Mouse (Mus musculus): ENCODE data around the gene Ptprg. TPM values are rescaled to one million over a fixed set of nuclear protein-coding genes. Genes with fewer than 3 reads are reported as not detected.
A peak's percentile ranks its signal among the peaks of the same experiment; 100 is the strongest.

The Ptprg gene
- polyA plus RNA-seq, 1 experiment from 2014 or later, result 42.3 TPM

- ATAC-seq (ENCODE audit: low read depth), result no peak
- Histone ChIP-seq H3K9me3 (ENCODE audit: control insufficient read depth, low read length) (no peaks in the 10 kb centered on the region), H3K36me3 (ENCODE audit: control insufficient read depth, insufficient read depth, low read length) (no peaks in the 10 kb centered on the region), H3K27me3 (ENCODE audit: control insufficient read depth, insufficient read depth, low read length) (no peaks in the 10 kb centered on the region), H3K4me1 (ENCODE audit: control insufficient read depth, insufficient read depth, low read length) (peaks cover 8% of the 10 kb centered on the region), H3K9ac (replicated peaks; ENCODE audit: low read depth, low read length) (no peak overlapping the region), H3K27ac (ENCODE audit: low read depth, low read length) (no peak overlapping the region), H3K4me3 (ENCODE audit: low read depth, low read length) (no peak overlapping the region), H3K4me2 (ENCODE audit: low read depth, low read length) (no peak overlapping the region)
- 76% methylated on average over 4 of the region's 4 CpGs for WGBS
Observed at GRCm38 (mm10) chr14:11678201-11678600, 124.9 kb downstream of the Ptprg start.

- Histone ChIP-seq H3K27ac (ENCODE audit: low read depth, low read length) (no peak overlapping the region), H3K4me3 (ENCODE audit: low read depth, low read length) (no peak overlapping the region), H3K27me3 (ENCODE audit: control insufficient read depth, insufficient read depth, low read length) (no peaks in the 10 kb centered on the region), H3K36me3 (ENCODE audit: control insufficient read depth, insufficient read depth, low read length) (no peaks in the 10 kb centered on the region), H3K4me2 (ENCODE audit: low read depth, low read length) (no peak overlapping the region), H3K4me1 (ENCODE audit: control insufficient read depth, insufficient read depth, low read length) (peaks cover 21% of the 10 kb centered on the region), H3K9me3 (ENCODE audit: control insufficient read depth, low read length) (no peaks in the 10 kb centered on the region), H3K9ac (replicated peaks; ENCODE audit: low read depth, low read length) (no peak overlapping the region)
- ATAC-seq (ENCODE audit: low read depth), result no peak
- WGBS, result 80% methylated on average over 3 of the region's 3 CpGs
Observed at GRCm38 (mm10) chr14:11679741-11680140, 126.4 kb downstream of the Ptprg start.

DNA sequence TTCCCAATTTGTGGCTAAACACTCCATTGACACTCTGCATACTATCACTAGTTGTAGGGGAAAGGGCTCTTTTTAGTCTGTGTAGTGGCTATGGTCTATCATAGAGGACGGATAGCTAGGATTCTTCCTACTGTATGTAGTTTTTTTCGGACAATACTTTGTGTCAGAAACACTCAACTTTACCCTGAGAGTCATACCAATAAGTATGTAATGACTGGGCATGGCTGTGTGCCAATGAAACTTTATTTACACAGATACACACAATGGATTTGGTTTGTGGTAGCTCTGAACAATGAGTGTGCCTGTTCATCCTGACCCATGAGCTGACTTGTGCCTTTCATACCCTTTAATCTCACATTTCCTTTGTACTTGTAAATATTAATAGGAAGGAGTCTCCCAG, 127.3 kb downstream of the Ptprg start:
- 78% methylated on average over 2 of the region's 2 CpGs for whole genome bisulfite sequencing
- Histone ChIP-seq H3K9me3 (ENCODE audit: control insufficient read depth, low read length) (no peaks in the 10 kb centered on the region), H3K4me3 (ENCODE audit: low read depth, low read length) (no peak overlapping the region), H3K9ac (replicated peaks; ENCODE audit: low read depth, low read length) (no peak overlapping the region), H3K27ac (ENCODE audit: low read depth, low read length) (no peak overlapping the region), H3K4me2 (ENCODE audit: low read depth, low read length) (no peak overlapping the region), H3K27me3 (ENCODE audit: control insufficient read depth, insufficient read depth, low read length) (no peaks in the 10 kb centered on the region), H3K36me3 (ENCODE audit: control insufficient read depth, insufficient read depth, low read length) (no peaks in the 10 kb centered on the region), H3K4me1 (ENCODE audit: control insufficient read depth, insufficient read depth, low read length) (peaks cover 21% of the 10 kb centered on the region)
- ATAC-seq (ENCODE audit: low read depth), result no peak

GRCm38 (mm10) chr14:11682441-11682840, 129.1 kb downstream of the Ptprg start:
- Histone ChIP-seq H3K9me3 (ENCODE audit: control insufficient read depth, low read length) (no peaks in the 10 kb centered on the region), H3K4me1 (ENCODE audit: control insufficient read depth, insufficient read depth, low read length) (peaks cover 21% of the 10 kb centered on the region), H3K27ac (ENCODE audit: low read depth, low read length) (no peak overlapping the region), H3K36me3 (ENCODE audit: control insufficient read depth, insufficient read depth, low read length) (no peaks in the 10 kb centered on the region), H3K4me3 (ENCODE audit: low read depth, low read length) (no peak overlapping the region), H3K4me2 (ENCODE audit: low read depth, low read length) (no peak overlapping the region), H3K27me3 (ENCODE audit: control insufficient read depth, insufficient read depth, low read length) (no peaks in the 10 kb centered on the region), H3K9ac (replicated peaks; ENCODE audit: low read depth, low read length) (no peak overlapping the region)
- 28% methylated on average over 3 of the region's 3 CpGs for WGBS
- no peak for ATAC-seq (ENCODE audit: low read depth)

DNA sequence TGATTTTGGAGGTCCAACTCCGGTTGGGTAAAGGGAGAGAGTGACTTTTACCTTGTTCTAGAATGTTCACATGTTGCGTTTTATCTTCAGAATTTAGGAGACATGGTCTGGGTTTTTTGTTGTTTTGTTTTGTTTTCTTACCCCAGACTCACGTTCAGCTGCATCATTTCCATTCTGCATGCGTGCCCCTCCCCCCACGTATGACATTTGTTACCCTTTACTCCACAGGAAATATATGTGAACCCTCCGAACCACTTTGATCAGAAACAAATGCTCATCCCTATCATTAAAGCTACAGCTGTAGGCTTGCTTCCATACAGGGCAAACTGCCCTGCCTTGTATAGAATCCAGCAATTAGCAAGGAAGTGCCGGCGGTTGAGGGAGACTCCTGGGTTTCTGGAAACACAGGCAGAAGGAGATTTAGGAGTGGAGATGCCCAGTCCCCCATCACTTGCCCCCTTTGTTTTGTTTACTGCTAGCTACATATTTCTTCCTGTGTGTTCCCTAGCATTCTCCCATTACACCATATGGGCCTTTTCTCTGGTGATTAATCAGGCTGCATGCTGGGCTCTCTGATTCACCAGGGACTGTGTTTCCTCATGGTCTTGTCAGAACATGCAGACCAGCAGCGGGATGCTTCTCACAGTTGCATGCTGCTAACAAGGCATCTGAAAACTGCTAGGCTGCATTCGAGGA, 130.2 kb downstream of the Ptprg start:
- no peaks in the 10 kb centered on the region for H3K27me3 ChIP-seq (ENCODE audit: control insufficient read depth, insufficient read depth, low read length)
- H3K4me1 ChIP-seq (ENCODE audit: control insufficient read depth, insufficient read depth, low read length), result peaks cover 21% of the 10 kb centered on the region
- no peaks in the 10 kb centered on the region for H3K9me3 ChIP-seq (ENCODE audit: control insufficient read depth, low read length)
- no peaks in the 10 kb centered on the region for H3K36me3 ChIP-seq (ENCODE audit: control insufficient read depth, insufficient read depth, low read length)
- WGBS, result 18% methylated on average over 10 of the region's 10 CpGs
- 0 out of 2 replicates have a peak overlapping the region, but pooled peaks have one; percentile 1 for H3K4me2 ChIP-seq (ENCODE audit: low read depth, low read length)
- H3K27ac ChIP-seq (ENCODE audit: low read depth, low read length), result 0 out of 2 replicates have a peak overlapping the region, but pooled peaks have one; percentile 17
- peak; percentile 49; the same call in 1 of the 2 replicates for ATAC-seq (ENCODE audit: low read depth)
- H3K4me3 ChIP-seq (ENCODE audit: low read depth, low read length), result no peak overlapping the region
- no peak overlapping the region for H3K9ac ChIP-seq (replicated peaks; ENCODE audit: low read depth, low read length)

- Histone ChIP-seq H3K27me3 (ENCODE audit: control insufficient read depth, insufficient read depth, low read length) (no peaks in the 10 kb centered on the region), H3K4me3 (ENCODE audit: low read depth, low read length) (no peak overlapping the region), H3K4me2 (ENCODE audit: low read depth, low read length) (no peak overlapping the region), H3K36me3 (ENCODE audit: control insufficient read depth, insufficient read depth, low read length) (no peaks in the 10 kb centered on the region), H3K9ac (replicated peaks; ENCODE audit: low read depth, low read length) (no peak overlapping the region), H3K27ac (ENCODE audit: low read depth, low read length) (0 out of 2 replicates have a peak overlapping the region, but pooled peaks have one; percentile 2), H3K4me1 (ENCODE audit: control insufficient read depth, insufficient read depth, low read length) (peaks cover 21% of the 10 kb centered on the region), H3K9me3 (ENCODE audit: control insufficient read depth, low read length) (no peaks in the 10 kb centered on the region)
- ATAC-seq (ENCODE audit: low read depth), result 0 out of 2 replicates have a peak, but pooled peaks have one; percentile 16
- 17% methylated on average over 2 of the region's 2 CpGs for WGBS
Observed at GRCm38 (mm10) chr14:11684104-11684503, 130.8 kb downstream of the Ptprg start.

DNA sequence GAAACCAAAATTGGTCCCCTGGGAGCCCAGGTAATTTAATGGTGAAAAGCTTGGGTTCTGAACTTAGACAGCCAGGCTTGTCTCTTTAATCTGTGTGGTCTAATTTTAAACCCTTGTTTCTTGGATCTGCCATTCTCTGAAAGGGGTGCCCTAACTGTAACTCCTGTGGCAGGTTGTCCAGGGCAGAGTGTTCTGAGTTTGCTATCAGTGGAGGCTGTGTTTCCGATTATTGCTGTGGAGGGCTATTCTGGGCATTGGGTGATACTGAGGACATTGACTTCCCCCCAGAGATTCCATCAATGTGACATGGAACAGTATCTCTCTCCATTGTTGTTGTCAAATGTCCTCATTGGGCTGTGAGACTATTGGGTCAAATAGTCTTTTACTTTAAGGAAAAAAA, 134.2 kb downstream of the Ptprg start:
- no peaks in the 10 kb centered on the region for H3K9me3 ChIP-seq (ENCODE audit: control insufficient read depth, low read length)
- no peak overlapping the region for H3K4me2 ChIP-seq (ENCODE audit: low read depth, low read length)
- whole genome bisulfite sequencing, result 80% methylated on average over 1 of the region's 1 CpGs
- H3K4me1 ChIP-seq (ENCODE audit: control insufficient read depth, insufficient read depth, low read length), result peaks cover 16% of the 10 kb centered on the region
- no peak overlapping the region for H3K27ac ChIP-seq (ENCODE audit: low read depth, low read length)
- no peak overlapping the region for H3K4me3 ChIP-seq (ENCODE audit: low read depth, low read length)
- no peaks in the 10 kb centered on the region for H3K27me3 ChIP-seq (ENCODE audit: control insufficient read depth, insufficient read depth, low read length)
- no peak for ATAC-seq (ENCODE audit: low read depth)
- H3K9ac ChIP-seq (replicated peaks; ENCODE audit: low read depth, low read length), result no peak overlapping the region
- no peaks in the 10 kb centered on the region for H3K36me3 ChIP-seq (ENCODE audit: control insufficient read depth, insufficient read depth, low read length)

DNA sequence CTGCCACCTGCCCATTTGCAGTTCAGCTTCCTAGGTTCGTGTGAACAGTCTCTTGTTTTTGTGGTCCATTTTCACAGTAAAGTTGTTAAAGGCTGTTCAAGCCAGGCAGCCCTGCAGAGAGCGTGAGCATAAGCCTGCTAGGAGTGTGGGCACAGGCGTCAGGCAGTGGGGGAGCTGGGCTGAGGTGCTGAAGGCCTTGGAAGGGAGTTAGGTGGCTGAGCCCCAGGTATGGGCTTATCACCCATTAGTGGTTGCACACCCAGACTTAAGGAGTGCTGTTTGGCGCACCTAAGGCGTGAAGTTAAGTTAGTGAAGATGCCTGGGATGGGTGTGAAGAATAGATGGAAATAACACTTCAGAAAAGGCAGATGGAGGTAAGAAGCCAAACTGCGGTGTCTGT, 134.8 kb downstream of the Ptprg start:
- Histone ChIP-seq H3K4me3 (ENCODE audit: low read depth, low read length) (no peak overlapping the region), H3K27me3 (ENCODE audit: control insufficient read depth, insufficient read depth, low read length) (no peaks in the 10 kb centered on the region), H3K9me3 (ENCODE audit: control insufficient read depth, low read length) (no peaks in the 10 kb centered on the region), H3K27ac (ENCODE audit: low read depth, low read length) (no peak overlapping the region), H3K36me3 (ENCODE audit: control insufficient read depth, insufficient read depth, low read length) (no peaks in the 10 kb centered on the region), H3K9ac (replicated peaks; ENCODE audit: low read depth, low read length) (no peak overlapping the region), H3K4me2 (ENCODE audit: low read depth, low read length) (no peak overlapping the region), H3K4me1 (ENCODE audit: control insufficient read depth, insufficient read depth, low read length) (peaks cover 13% of the 10 kb centered on the region; the same call in 1 of the 2 replicates)
- WGBS, result 79% methylated on average over 6 of the region's 6 CpGs
- no peak for ATAC-seq (ENCODE audit: low read depth)

- Histone ChIP-seq H3K4me3 (ENCODE audit: low read depth, low read length) (no peak overlapping the region), H3K9me3 (ENCODE audit: control insufficient read depth, low read length) (no peaks in the 10 kb centered on the region), H3K36me3 (ENCODE audit: control insufficient read depth, insufficient read depth, low read length) (no peaks in the 10 kb centered on the region), H3K27ac (ENCODE audit: low read depth, low read length) (no peak overlapping the region), H3K27me3 (ENCODE audit: control insufficient read depth, insufficient read depth, low read length) (no peaks in the 10 kb centered on the region), H3K4me1 (ENCODE audit: control insufficient read depth, insufficient read depth, low read length) (no peaks in the 10 kb centered on the region), H3K9ac (replicated peaks; ENCODE audit: low read depth, low read length) (no peak overlapping the region), H3K4me2 (ENCODE audit: low read depth, low read length) (no peak overlapping the region)
- ATAC-seq (ENCODE audit: low read depth), result no peak
- 84% methylated on average over 1 of the region's 1 CpGs for WGBS
Observed at GRCm38 (mm10) chr14:11690066-11690465, 136.7 kb downstream of the Ptprg start.

Measured in neural tube, embryonic 14.5 days (tissue).